Mouse (Mus musculus) testis, adult 2 months (tissue): ENCODE data around the gene Zbtb37. TPM values are rescaled to one million over a fixed set of nuclear protein-coding genes. Genes with fewer than 3 reads are reported as not detected.

ENCODE experiments used
- H3K27ac ChIP-seq: fragments of 200-500 bp; 2 replicates; pipeline ENCODE4 v1.5.1; 2012; ENCODE audit warnings: low read depth, low read length; ENCODE audit not compliant: control insufficient read depth, insufficient read depth
- H3K27me3 ChIP-seq: fragments of 200-500 bp; 2 replicates; pipeline ENCODE4 v1.6.1; 2012; ENCODE audit warnings: mild to moderate bottlenecking, low read length, moderate library complexity; ENCODE audit not compliant: control insufficient read depth, insufficient read depth
- H3K36me3 ChIP-seq: fragments of 200-500 bp; 2 replicates; pipeline ENCODE4 v1.6.1; 2012; ENCODE audit warnings: mild to moderate bottlenecking, low read length; ENCODE audit not compliant: control insufficient read depth, insufficient read depth
- H3K4me1 ChIP-seq: fragments of 200-500 bp; 2 replicates; pipeline ENCODE4 v1.6.1; 2012; ENCODE audit warnings: low read length; ENCODE audit not compliant: control insufficient read depth, insufficient read depth
- H3K4me3 ChIP-seq: fragments of 200-500 bp; 2 replicates; pipeline ENCODE4 v1.5.1; 2012; ENCODE audit warnings: low read depth, mild to moderate bottlenecking, low read length, moderate library complexity, mixed read lengths; ENCODE audit not compliant: control insufficient read depth
- CTCF ChIP-seq: fragments of 200-500 bp; IDR thresholded peaks from 2 replicates; pipeline ENCODE4 v1.5.1; 2012; ENCODE audit warnings: low read depth, mild to moderate bottlenecking, inconsistent platforms, low read length, moderate library complexity; ENCODE audit not compliant: control insufficient read depth, insufficient read depth, insufficient replicate concordance
- POLR2A ChIP-seq: fragments of 200-500 bp; IDR thresholded peaks from 2 replicates; pipeline ENCODE4 v1.6.1; 2012; ENCODE audit warnings: low read depth, mild to moderate bottlenecking, inconsistent platforms, low read length, moderate library complexity; ENCODE audit not compliant: control insufficient read depth
- polyA plus RNA-seq: library from polyadenylated mRNA; depleted of rRNA; stranded (reverse); fragments of >200 nt; gene quantifications from 2 replicates; pipeline ENCODE4 v1.2.3, GENCODE M21; 2012; rRNA removed

Gene Zbtb37
- 2.4 and 3.2 TPM in 2 replicates for polyA plus RNA-seq

DNA sequence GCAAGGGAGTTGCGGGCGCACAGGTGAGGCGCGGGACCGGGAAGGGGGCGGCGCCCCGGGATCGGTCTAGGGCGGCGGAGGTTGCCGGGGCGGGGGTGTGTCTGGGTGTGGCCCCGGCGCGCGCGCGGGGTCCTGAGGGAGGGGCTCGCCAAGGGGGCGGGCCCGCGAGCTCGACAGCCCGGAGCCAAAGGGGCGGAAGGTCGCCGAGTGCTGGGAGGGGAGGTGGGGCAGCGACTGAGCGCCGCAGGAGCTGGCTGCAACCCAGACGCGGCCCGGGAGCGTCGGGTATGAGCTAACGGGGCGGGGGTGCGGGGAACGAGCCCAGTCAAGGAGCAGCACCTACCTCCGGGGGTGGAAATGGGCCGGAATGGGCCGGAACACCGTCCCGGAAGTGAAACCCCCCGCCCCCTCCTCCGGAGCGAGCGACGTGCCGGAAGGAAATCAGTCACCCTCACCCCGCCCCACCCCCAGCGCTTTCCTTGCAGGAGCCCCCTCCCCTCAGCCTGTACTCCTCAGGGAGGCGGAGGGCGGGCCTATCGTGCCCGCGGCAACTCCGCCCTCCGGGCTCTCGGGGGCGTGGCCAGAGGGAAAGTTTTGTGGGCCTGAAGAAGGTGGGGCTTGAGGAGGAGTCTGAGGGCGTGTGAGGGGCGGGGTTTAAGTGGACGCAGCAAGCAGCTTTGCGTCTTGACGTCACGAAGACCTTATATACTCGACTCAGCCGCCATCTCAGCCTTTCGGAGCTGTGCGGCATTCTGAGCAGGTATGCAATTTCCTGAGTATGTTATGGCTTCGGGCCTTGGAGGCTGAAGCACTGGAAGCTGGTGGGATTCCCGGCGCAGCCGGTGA lies at the start of gene Zbtb37:
Zbtb37 (minus strand) TSS at position 415 of the 846 bp plus-strand sequence.
- Histone ChIP-seq H3K4me3 (peak within 1 kb of the TSS; percentile 96), H3K36me3 (no peaks in the 10 kb centered on the region; the same call in none of the 2 replicates), H3K4me1 (no peaks in the 10 kb centered on the region), H3K27me3 (no peaks in the 10 kb centered on the region), H3K27ac (peak within 1 kb of the TSS; percentile 96)
- TF ChIP-seq CTCF (no peak), POLR2A (peak; percentile 100)

DNA sequence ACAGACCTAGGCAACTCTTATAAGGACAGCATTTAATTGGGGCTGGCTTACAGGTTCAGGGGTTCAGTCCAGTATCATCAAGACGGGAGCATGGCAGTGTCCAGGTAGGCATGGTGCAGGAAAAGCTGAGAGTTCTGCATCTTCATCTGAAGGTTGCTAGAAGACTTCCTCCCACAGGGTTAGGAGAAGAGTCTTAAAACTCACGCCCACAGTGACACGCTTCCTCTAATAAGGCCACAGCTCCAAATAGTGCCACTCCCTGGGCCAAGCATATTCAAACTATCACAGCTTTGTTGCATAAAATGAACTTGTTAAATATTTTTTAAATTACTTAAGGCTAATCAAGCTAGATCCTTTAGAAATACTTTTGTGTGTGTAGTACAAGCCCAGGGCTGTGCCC lies 42.6 kb upstream of the Zbtb37 start:
- no peaks in the 10 kb centered on the region; the same call in 1 of the 2 replicates for H3K36me3 ChIP-seq
- no peaks in the 10 kb centered on the region for H3K4me1 ChIP-seq
- no peak overlapping the region for H3K4me3 ChIP-seq
- H3K27ac ChIP-seq = no peak overlapping the region
- H3K27me3 ChIP-seq = no peaks in the 10 kb centered on the region
- TF ChIP-seq POLR2A (no peak), CTCF (no peak)

DNA sequence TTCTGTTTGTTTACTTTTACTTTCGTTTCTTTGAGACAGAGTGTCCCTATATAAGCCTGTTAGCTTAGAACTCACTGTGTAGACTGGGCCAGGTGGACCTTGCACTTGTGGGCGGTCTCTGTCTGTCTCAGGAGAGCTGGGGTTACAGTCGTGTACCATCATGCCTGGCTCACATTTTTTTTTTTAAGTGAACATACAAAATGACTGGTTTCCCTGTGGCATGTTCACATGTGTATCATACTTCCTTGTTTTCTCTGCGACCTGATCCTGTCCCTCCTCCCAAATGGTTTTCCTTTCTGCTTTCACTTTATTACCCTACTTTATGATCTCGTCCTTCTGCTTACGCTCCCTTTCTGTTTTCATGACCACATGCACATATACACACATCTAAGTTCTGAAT lies 41.6 kb upstream of the Zbtb37 start:
- H3K4me3 ChIP-seq = no peak overlapping the region
- no peaks in the 10 kb centered on the region for H3K27me3 ChIP-seq
- TF ChIP-seq POLR2A (no peak), CTCF (no peak)
- no peaks in the 10 kb centered on the region; the same call in 1 of the 2 replicates for H3K36me3 ChIP-seq
- no peaks in the 10 kb centered on the region; the same call in 1 of the 2 replicates for H3K4me1 ChIP-seq
- no peak overlapping the region for H3K27ac ChIP-seq

DNA sequence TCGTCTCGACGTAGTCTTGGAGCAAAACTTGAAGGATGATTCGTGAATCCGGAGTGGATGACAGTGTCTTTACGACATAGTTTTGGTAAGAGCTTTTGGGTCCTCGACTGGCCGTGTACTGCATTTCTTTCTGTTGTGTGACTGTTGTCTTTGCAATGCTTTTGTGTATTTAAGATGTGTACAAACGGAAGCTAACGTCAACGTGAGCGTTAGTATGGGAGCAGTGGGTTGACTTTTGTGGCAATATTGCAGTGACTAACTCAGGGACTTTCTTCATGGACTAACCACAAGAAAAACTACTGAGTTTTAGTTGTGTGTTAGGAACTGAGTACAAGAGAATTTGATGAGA lies 36.6 kb upstream of the Zbtb37 start:
- Histone ChIP-seq H3K36me3 (no peaks in the 10 kb centered on the region), H3K4me1 (no peaks in the 10 kb centered on the region; the same call in none of the 2 replicates), H3K27ac (peak overlapping the region; percentile 80), H3K27me3 (no peaks in the 10 kb centered on the region), H3K4me3 (peak overlapping the region; percentile 94)
- TF ChIP-seq CTCF = no peak

DNA sequence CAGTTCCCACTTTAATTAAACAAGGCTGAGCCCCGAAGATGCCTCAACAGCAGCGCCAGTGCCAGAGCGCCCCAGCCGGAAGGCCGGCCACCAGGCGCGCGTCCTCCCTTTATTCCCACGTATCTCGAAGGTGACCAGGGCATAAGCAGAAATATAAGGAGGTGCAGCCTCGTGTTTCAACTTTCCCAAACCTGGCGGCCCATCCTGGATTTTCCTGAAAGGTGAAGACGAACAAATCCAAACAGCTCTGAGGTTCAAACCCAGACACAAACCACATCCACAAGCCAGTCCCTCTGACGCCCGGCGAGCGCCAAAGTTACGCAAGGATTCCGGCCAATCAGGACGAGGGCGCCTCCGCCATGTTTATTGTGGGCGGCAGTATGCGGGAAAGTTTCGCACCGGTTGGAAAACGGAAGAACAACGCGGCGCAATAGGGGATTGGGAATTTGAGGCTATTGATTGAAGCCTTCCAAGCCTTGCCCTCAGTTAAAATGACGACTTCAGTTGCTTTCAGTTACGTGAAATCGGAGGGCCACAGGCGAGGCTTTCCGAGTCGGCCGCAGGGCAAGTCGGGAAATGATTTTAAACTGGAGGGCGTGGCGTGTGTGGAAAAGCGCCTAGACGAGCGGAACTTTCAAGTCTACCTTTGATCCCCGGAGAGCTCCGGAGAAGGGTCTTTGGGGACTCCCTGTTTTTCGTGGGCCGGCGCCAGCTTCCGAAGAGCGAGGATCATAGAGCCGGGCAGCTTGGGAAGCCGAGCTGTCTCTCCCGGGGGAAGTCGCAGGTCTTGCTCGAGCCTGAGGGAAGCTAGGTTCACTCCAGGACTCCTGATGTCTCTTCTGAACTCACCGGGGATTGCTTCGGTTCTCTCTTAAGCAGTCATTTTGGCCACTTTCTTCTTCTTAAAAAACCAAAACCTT lies 36.0 kb upstream of the Zbtb37 start, which contains the start of the genes Dars2 and Cenpl:
Dars2 (minus strand) TSS at position 307 of the 920 bp plus-strand sequence.
Cenpl (plus strand) TSS at position 362 of the 920 bp plus-strand sequence.
- peak within 1 kb of the TSS; percentile 94 for H3K4me3 ChIP-seq
- no peaks in the 10 kb centered on the region for H3K27me3 ChIP-seq
- H3K27ac ChIP-seq = peak within 1 kb of the TSS; percentile 80
- no peak for TF ChIP-seq CTCF
- peak; percentile 36; the same call in 1 of the 2 replicates for TF ChIP-seq POLR2A
- H3K4me1 ChIP-seq = no peaks in the 10 kb centered on the region; the same call in none of the 2 replicates
- H3K36me3 ChIP-seq = no peaks in the 10 kb centered on the region

DNA sequence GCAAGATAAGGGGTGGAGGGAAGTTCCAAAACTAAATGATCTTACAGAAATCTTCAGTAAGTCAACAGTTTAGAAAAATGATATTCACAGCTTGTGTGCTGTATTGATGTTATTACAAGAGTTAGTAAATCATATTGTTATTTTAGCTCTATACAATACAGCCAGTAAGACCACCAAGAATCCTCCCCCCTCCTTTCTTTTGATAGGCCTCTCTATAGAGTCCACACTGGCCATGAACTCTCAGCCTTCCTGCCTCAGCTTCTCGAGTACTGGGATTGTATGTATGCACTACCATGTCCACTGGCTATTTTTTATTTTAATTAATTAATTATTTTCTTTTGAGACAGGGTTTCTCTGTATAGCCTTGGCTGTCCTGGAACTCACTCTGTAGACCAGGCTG lies 28.7 kb upstream of the Zbtb37 start:
- H3K36me3 ChIP-seq = no peaks in the 10 kb centered on the region

DNA sequence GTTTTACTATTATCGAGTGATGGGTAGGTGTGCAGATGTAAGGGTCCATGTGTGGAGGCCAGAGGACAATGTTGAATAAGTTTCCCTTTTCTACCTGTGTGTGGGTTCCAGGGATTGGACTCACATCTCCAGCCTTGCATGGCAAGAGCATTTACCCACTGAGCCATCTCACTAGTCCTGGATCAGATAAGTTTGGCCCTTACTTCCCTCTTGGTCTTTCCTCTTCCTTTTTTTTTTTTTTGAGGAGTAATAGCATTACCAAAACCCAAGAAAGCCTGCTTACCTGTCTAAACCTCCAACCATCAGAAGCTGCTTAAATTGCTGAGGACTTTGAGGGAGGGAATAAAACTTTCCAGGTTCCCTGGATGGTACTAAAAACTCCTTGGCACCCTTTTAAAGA lies 22.5 kb upstream of the Zbtb37 start:
- Histone ChIP-seq H3K27ac (no peak overlapping the region), H3K4me1 (no peaks in the 10 kb centered on the region), H3K4me3 (no peak overlapping the region), H3K27me3 (no peaks in the 10 kb centered on the region), H3K36me3 (no peaks in the 10 kb centered on the region)
- TF ChIP-seq CTCF (no peak), POLR2A (no peak)

More for the DNA sequence above, 28.7 kb upstream of the Zbtb37 start:
- Histone ChIP-seq H3K4me1 (no peaks in the 10 kb centered on the region), H3K4me3 (no peak overlapping the region), H3K27me3 (no peaks in the 10 kb centered on the region), H3K27ac (no peak overlapping the region)
- TF ChIP-seq CTCF (no peak), POLR2A (no peak)
